Mouse (Mus musculus) cerebral cortex, adult 2 months (tissue): ENCODE results near the gene H6pd.

ENCODE experiments used
- WGBS: fragments of 180-500 bp; shearing (Covaris S2); methylation state at CpG from one replicate; pipeline ENCODE4 v1.1.7; 2018; 5-methylcytosine and 5-hydroxymethylcytosine counted together

H6pd gene

DNA sequence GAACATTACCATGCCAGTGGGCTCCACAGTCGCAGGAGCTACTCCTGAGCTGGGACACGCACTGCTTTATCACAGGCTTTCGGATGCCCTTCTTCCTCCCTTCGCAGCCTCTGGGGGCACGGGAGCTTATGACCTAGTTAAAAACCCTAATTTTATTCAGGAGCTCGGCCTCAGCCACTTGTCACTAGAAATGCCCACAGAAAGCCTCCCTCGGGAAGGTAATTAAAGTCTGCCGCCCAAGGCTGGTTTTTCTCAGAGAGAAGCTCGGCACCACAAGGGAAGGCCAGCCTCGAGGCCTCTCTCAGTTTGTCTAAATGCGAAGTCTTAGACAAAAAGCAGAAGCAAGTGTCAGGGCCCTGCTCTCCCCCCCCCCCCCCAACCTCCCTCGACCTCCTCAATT is 64.6 kb downstream of the H6pd start:
- WGBS: 58% methylated on average over 12 of the region's 12 CpGs

- 43% methylated on average over 10 of the region's 10 CpGs for WGBS
Measured at GRCm38 (mm10) chr4:149942831-149943741, 65.7 kb downstream of the H6pd start.

GRCm38 (mm10) chr4:149941067-149941755 is 67.6 kb downstream of the H6pd start:
- WGBS: 61% methylated on average over 18 of the region's 18 CpGs

DNA sequence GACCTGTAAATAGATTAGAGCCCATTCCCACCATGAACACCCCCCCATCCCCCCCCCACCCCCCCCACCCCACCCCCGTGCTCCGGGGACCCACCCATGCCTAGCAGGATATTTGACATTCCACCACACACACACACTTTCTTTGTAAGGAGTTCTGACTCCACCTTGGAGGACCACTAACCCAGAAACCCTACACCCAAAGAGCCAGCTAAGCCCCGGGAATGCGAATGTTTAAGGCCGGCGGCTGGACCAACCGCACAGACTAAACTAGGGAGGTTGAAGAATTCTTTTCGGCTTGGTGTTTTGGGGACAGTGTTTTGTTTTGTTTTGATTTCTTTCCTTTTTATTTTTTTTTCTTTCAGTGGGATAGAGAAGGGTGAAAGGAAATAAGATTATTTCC is 70.1 kb downstream of the H6pd start:
- 62% methylated on average over 8 of the region's 8 CpGs for WGBS

GRCm38 (mm10) chr4:149936921-149937320 is 71.9 kb downstream of the H6pd start:
- 81% methylated on average over 5 of the region's 5 CpGs for WGBS

- WGBS: 82% methylated on average over 6 of the region's 6 CpGs
Measured at GRCm38 (mm10) chr4:149935470-149935869, 73.4 kb downstream of the H6pd start.

DNA sequence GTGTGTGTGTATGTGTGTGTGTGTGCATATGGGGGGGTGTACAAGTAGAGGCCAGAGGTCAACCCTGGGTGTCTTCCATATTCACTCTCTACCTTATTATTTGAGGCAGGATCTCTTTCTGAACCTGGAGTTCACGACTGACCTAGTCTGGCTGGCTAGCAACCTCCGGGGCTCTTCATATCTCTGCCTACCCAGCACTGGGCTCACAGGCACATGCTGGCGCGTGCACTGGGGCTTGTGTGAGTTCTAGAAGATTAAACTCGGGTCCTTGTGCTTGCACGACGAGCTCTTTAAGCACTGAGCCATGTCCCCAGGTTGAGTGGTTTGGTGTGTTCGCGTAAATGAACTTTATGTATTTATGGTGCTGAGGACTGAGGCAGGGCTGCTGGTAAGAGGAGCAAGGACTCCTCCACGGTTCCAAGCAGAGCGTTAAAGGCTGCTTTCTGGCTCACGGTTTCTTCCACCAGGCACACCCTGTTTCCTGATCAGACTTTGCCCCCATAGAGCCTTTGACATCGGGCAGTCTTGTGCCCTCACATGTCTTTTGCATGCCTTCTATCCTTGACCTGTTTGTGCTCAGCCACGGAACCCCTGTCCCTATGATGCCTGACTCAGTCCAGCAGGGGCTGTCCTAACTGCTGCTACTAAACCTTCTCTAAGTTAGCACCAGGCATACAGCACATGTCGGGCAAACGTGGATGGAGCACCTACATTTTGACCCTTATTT is 75.1 kb downstream of the H6pd start:
- 91% methylated on average over 16 of the region's 16 CpGs for WGBS

- WGBS: 90% methylated on average over 7 of the region's 7 CpGs
Measured at GRCm38 (mm10) chr4:149933025-149933424, 75.8 kb downstream of the H6pd start.

DNA sequence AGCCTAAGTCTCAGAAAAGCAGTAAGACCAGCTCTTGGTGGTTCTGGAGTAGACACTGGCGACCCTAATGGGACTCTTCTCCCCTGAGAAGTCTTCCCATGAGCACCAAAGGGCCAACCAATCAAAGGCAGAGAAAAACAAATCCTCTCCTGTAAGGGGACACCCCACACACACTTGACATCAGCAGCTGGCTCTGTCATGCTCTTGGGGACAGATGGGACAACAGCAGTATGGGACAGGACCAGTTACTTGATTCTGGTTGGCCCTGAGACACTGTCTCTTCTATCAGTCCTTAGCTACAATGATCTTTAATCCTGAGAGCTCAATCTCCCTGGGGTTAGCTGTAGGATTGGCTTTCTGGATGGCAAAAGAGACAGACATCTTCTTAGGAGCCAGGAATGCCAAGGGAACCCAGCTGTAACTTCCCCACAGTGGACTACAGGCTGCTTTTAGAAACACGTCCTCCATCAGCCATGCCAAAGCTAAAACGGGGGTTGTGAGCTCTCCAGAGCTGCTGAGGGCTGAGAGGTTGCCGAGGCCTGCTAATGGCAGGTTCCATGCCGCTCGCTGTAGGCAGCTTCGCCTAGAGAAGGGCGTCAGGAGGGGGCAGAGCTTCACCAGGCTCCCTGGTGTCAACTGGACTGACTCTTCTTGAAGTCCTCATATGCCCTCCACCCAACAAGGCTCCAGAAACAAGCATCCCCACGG is 76.6 kb downstream of the H6pd start:
- WGBS: 74% methylated on average over 9 of the region's 9 CpGs

GRCm38 (mm10) chr4:149930755-149931154 is 78.1 kb downstream of the H6pd start:
- 71% methylated on average over 3 of the region's 3 CpGs for WGBS
